Mouse (Mus musculus) cerebellum, postnatal 25 days (tissue): ENCODE data around the gene Dnase2b.

ENCODE experiments used
- DNase-seq, 2 experiments: peaks; one replicate each; pipeline ENCODE4 v3.0.0; 2021; ENCODE audit warnings: mixed read lengths in 2 of 2

Gene Dnase2b

DNA sequence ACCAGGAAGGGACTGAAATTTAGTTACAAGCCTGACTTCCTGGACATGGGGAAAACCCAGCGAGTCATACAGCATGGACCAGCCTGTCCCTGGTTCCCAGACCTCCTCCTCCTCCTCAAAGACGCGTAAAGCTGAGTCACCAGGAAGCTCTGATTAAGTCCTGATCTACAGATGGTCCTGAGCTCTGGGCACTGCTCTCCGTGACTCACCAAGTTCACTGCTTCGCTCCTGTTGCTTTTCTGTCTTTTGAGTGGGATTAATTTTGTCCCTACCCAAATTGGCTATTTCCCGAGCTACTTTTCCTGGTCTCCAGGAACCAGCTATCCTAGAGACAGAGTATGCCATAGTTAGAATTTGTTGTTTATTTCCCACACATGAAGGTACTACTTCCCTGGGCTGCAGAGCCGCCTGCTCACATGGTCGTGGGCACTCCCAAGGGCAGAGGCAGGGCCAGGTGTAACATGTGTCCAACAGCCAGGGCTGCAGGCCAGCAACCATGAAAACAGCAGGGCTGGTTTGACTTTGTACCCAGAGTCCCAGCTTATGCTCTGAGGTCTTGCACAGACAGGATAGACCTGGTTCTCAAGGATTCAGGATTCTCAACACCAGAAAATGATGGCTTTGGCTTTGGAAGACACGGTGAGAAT is 47.4 kb downstream of the Dnase2b start:
- no peak for DNase-seq

DNA sequence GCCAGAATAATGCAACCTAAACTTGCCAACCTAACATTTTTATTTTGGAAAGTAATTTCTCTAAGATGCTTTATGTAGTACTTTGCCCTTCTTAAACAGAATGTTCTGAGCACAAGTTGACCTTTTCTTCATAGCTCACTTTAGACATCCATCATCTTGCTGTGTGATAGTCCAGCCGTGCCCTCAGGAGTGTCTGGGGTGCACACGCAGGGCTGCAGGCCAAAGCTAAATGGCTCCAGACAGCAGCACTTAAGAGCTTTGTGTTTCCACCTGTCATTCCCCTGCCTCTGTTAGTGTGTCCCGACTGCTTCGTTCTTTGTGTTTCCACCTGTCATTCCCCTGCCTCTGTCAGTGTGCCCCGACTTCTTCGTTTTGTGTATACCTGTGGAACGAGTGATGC is 48.0 kb downstream of the Dnase2b start:
- no peak for DNase-seq

DNA sequence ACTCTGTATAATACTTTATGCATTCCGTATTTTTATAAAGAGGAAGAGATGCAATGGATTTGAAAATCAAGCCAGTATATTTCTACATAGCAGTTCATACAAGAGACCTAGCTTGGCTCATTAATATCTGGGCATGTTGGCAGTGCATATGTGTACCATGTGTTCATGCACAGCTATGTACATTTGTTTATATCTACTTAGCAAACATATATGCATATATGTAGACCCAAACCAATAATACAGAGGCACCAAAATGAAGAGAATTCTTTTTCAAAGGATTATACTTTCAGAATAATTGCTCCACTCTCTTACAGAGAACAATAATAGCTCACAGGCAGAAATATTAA is 50.4 kb downstream of the Dnase2b start:
- no peak for DNase-seq

DNA sequence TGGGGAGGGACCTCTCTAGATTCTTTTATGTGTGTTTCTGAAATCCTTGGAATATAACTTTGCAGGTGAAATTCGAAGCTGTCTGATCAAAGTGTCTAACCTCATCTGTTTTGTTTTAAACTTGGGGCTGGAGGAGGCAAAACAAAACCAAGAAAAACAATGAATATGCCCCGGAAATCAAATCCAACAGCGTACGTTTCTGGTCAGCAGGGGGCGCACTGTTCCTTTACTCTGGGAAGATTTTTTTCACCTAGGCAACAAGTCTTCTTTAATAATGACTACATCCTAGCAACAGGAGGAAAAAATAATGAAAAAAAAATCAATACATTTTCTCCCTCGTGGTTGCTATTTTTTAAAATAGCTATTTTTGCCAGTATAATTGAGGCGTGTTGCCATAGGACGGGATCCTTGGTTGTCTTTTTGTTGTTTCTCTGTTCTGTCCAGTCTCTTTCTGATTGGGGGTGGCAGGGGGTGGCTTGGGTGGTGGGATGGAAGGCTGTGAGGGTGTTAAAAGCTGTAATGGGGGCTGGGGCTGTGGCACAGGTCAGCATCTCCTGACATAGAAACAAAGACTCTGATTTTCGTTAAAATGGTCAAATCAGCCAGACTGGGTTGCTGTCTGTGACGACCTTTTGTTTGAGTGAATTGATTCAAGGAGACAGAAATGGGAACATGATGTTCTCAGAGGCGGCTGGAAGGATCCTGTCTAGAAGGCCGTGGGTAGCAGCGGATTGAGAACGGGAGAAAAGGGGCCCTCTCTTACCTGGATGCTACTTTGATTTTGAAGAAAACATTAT is 50.9 kb downstream of the Dnase2b start:
- DNase-seq = peak; percentile 78 to 90

DNA sequence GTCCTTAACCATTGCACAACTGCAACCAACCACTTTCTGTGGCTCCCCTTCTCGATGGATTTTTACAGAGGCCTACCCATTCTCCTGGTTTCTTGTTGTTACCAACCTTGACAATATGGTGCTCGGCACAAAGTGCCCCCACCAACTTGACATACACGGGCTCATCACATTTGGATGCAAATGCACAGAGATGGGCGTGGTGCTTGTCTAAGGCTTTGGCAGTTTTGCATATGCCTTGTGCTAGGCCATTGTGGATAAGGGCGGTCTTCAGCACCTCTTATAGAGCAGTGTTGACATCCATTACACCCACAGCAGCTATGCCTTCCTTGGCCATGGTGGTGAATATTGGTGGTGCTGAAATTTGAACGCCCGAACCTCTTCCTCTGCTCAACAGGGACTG is 52.5 kb downstream of the Dnase2b start:
- no peak for DNase-seq

DNA sequence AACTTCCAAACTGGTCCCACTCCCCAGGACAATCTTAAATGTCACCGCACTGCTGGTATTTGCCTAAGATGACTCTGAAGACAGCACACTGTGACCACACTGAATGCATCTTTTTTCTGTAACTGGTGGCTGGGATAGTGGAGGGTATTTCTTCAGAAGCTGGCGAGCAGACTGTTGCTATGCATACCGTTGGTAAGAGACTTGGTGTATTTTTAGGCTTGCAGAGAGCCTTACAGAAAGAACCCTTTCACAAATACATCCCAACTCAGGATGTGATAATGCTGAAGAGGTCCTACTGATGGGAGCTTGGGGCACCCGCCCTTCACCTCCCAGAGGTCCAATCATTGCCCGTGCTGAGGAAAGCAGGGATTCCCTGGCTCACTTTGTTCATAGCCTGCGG is 57.9 kb downstream of the Dnase2b start:
- DNase-seq = no peak

DNA sequence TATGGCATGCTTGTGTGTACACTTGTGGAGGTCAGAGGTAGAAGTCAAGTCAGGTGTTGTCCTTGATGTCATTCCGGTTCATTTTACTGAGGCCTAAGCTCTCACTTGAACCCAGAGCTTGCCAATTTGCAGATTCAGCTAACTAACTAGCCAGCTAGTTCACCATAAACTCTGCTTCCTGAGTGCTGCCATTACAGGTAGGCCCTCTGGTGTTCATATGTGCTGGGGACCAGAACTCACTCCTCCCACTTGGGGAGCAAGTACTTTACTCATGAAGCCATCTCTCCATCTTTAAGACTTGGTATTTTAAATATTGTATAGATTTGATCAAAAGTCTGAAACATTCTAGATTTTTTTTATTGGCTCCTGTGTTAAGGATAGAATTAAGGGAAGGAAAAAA is 58.8 kb downstream of the Dnase2b start:
- no peak for DNase-seq

DNA sequence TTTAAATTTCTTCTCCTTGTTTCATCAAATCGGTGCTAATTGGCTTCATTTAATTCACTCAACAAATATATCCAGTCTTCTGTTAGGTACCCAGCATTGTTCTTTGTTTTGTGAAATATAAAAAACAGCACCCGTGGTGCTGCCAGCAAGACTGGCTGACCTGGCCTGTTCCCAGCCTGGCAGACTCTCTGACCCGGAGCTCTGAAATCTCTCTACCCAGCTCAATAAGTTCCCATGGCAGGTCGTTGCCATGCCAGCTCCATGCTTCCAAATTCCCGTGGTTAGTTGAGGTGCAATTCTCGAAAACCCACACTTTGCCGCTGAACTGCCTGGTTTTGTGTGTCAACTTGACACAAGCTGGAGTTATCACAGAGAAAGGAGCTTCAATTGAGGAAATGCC is 60.6 kb downstream of the Dnase2b start:
- DNase-seq = no peak

DNA sequence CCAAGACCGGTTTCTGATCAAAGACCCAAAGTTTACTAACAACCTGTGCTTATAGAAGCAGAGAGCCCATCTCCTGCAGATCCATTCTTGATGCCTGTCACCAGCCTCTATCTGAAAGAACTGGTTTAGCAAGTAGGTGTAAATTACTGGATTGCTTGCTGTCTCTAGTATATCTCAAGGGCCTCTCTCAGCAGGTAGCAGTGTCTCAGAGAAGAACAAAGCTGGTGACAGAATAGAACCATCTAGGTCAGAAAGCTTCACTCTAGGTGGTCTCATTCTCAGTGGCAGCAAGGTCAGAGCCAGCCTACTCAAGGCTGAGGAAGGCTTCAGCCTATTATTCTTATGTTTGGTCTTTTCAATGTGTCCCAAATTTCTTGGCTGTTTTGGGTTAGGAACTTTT is 71.8 kb downstream of the Dnase2b start:
- DNase-seq = no peak

DNA sequence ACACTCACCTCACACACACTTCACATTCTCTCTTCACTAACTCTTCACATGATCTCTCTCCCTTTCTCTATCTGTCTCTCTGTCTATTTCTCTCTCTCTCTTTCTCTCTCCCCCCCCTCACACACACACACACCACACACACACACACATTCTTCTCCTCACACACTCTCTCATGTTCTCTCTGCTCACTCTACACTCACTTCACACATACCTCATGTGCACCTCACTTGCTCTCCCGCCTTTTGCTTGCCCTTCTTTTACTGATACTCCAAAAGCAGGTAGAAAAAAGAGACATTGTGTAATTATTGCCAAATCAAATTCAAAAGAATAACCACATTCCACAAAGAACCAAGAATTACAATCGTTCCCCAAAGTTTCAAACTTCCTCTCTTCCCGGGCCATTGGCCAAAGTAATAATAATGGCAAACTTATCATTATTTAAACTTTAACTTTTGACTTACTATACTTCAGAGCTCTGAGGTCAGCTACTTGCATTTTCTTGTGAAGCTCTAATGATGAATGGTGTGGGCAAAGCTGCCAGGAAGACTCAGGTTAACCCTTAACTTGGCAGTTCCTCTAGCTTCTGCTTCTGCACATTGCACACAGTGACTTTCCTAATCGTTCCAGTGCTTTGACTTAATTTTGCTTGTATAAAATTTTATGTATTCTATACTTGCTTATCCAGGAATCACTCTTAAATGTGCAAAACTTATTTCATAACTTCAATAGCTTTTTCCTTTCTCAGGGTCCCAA is 74.7 kb downstream of the Dnase2b start:
- DNase-seq = no peak

DNA sequence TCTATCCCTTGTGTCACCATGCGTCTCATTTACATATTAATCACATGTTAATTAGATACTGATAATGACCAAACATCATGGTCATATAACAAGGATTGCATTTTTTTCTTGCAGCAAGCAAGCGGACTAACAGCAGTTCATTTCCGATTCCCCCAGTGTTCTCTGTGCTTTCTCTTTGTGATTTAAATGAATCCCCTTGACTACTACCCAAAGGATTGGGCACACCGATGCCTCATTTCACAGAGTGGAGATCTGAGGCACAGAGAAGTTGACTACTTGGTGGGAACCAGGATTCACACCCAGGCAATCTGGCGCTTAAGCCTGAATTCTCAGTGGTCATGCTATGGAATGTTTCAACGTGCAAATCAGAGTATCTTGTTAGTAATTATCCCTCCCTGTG is 80.4 kb downstream of the Dnase2b start:
- DNase-seq = no peak
